Mouse (Mus musculus): ENCODE measurements around the gene Ankrd33b. TPM values are rescaled to one million over a fixed set of nuclear protein-coding genes. Genes with fewer than 3 reads are reported as not detected.

Gene Ankrd33b
- total and polyA plus RNA-seq, 2 experiments, result 9.1 to 13.1 TPM

- Histone ChIP-seq H3K4me3 (ENCODE audit: insufficient read depth, low read depth, low read length) (no peak overlapping the region), H3K79me2 (ENCODE audit: control insufficient read depth, insufficient read depth, low read length) (peaks cover 5% of the 10 kb centered on the region; the same call in 1 of the 2 replicates), H3K4me1 (ENCODE audit: control insufficient read depth, insufficient read depth, low read length) (no peaks in the 10 kb centered on the region), H3K9ac (ENCODE audit: low read depth, low read length) (no peak overlapping the region), H3K36me3 (ENCODE audit: control insufficient read depth, insufficient read depth, low read length) (peaks cover 7% of the 10 kb centered on the region; the same call in 1 of the 2 replicates), H3K27me3 (ENCODE audit: control insufficient read depth, insufficient read depth, low read length) (no peaks in the 10 kb centered on the region), H3K27ac (replicated peaks; ENCODE audit: insufficient read depth, low read depth, low read length) (no peak overlapping the region)
- TF ChIP-seq POLR2A (IDR thresholded peaks at IDR 0.05; ENCODE audit: extremely low read depth, insufficient read depth, low read length) (no peak), CTCF (IDR thresholded peaks at IDR 0.05; ENCODE audit: low read depth, low read length) (no peak)
- no peak for DNase-seq (ENCODE audit: extremely low read depth, low read depth, low spot score)
- WGBS, result 91% methylated on average over 12 of the region's 12 CpGs
These were observed 41.7 kb downstream of the Ankrd33b start for GRCm38 (mm10) chr15:31325660-31326354.

GRCm38 (mm10) chr15:31324551-31324950 lies 43.0 kb downstream of the Ankrd33b start:
- WGBS, result 93% methylated on average over 13 of the region's 13 CpGs
- no peak overlapping the region for H3K4me3 ChIP-seq (ENCODE audit: insufficient read depth, low read depth, low read length)
- no peaks in the 10 kb centered on the region for H3K27me3 ChIP-seq (ENCODE audit: control insufficient read depth, insufficient read depth, low read length)
- H3K79me2 ChIP-seq (ENCODE audit: control insufficient read depth, insufficient read depth, low read length), result peaks cover 4% of the 10 kb centered on the region; the same call in 1 of the 2 replicates
- H3K9ac ChIP-seq (ENCODE audit: low read depth, low read length), result no peak overlapping the region
- DNase-seq (ENCODE audit: extremely low read depth, low read depth, low spot score), result no peak
- TF ChIP-seq CTCF (IDR thresholded peaks at IDR 0.05; ENCODE audit: low read depth, low read length), result no peak
- no peak for TF ChIP-seq POLR2A (IDR thresholded peaks at IDR 0.05; ENCODE audit: extremely low read depth, insufficient read depth, low read length)
- H3K36me3 ChIP-seq (ENCODE audit: control insufficient read depth, insufficient read depth, low read length), result peaks cover 7% of the 10 kb centered on the region; the same call in 1 of the 2 replicates
- no peak overlapping the region for H3K27ac ChIP-seq (replicated peaks; ENCODE audit: insufficient read depth, low read depth, low read length)
- H3K4me1 ChIP-seq (ENCODE audit: control insufficient read depth, insufficient read depth, low read length), result no peaks in the 10 kb centered on the region

GRCm38 (mm10) chr15:31323684-31324083 lies 43.8 kb downstream of the Ankrd33b start:
- no peaks in the 10 kb centered on the region for H3K4me1 ChIP-seq (ENCODE audit: control insufficient read depth, insufficient read depth, low read length)

GRCm38 (mm10) chr15:31320598-31321377 lies 46.7 kb downstream of the Ankrd33b start:
- H3K27ac ChIP-seq (replicated peaks; ENCODE audit: insufficient read depth, low read depth, low read length), result no peak overlapping the region
- H3K9ac ChIP-seq (ENCODE audit: low read depth, low read length), result no peak overlapping the region
- H3K36me3 ChIP-seq (ENCODE audit: control insufficient read depth, insufficient read depth, low read length), result peaks cover 7% of the 10 kb centered on the region; the same call in 1 of the 2 replicates
- no peak overlapping the region for H3K4me3 ChIP-seq (ENCODE audit: insufficient read depth, low read depth, low read length)
- H3K79me2 ChIP-seq (ENCODE audit: control insufficient read depth, insufficient read depth, low read length), result peaks cover 3% of the 10 kb centered on the region; the same call in 1 of the 2 replicates
- TF ChIP-seq POLR2A (IDR thresholded peaks at IDR 0.05; ENCODE audit: extremely low read depth, insufficient read depth, low read length), result no peak
- TF ChIP-seq CTCF (IDR thresholded peaks at IDR 0.05; ENCODE audit: low read depth, low read length), result peak; percentile 46; the same call in 1 of the 2 replicates
- no peaks in the 10 kb centered on the region for H3K27me3 ChIP-seq (ENCODE audit: control insufficient read depth, insufficient read depth, low read length)
- no peak for DNase-seq (ENCODE audit: extremely low read depth, low read depth, low spot score)
- no peaks in the 10 kb centered on the region for H3K4me1 ChIP-seq (ENCODE audit: control insufficient read depth, insufficient read depth, low read length)
- WGBS, result 80% methylated on average over 12 of the region's 12 CpGs

More at GRCm38 (mm10) chr15:31323684-31324083, 43.8 kb downstream of the Ankrd33b start:
- 89% methylated on average over 4 of the region's 4 CpGs for WGBS
- Histone ChIP-seq H3K27ac (replicated peaks; ENCODE audit: insufficient read depth, low read depth, low read length) (no peak overlapping the region), H3K27me3 (ENCODE audit: control insufficient read depth, insufficient read depth, low read length) (no peaks in the 10 kb centered on the region), H3K36me3 (ENCODE audit: control insufficient read depth, insufficient read depth, low read length) (peaks cover 7% of the 10 kb centered on the region; the same call in 1 of the 2 replicates), H3K9ac (ENCODE audit: low read depth, low read length) (no peak overlapping the region), H3K79me2 (ENCODE audit: control insufficient read depth, insufficient read depth, low read length) (peaks cover 2% of the 10 kb centered on the region; the same call in 1 of the 2 replicates), H3K4me3 (ENCODE audit: insufficient read depth, low read depth, low read length) (no peak overlapping the region)
- TF ChIP-seq POLR2A (IDR thresholded peaks at IDR 0.05; ENCODE audit: extremely low read depth, insufficient read depth, low read length), result no peak
- peak; percentile 77 for TF ChIP-seq CTCF (IDR thresholded peaks at IDR 0.05; ENCODE audit: low read depth, low read length)
- DNase-seq (ENCODE audit: extremely low read depth, low read depth, low spot score), result no peak

- H3K27me3 ChIP-seq (ENCODE audit: control insufficient read depth, insufficient read depth, low read length), result no peaks in the 10 kb centered on the region
- DNase-seq (ENCODE audit: extremely low read depth, low read depth, low spot score), result no peak
- no peak overlapping the region for H3K27ac ChIP-seq (replicated peaks; ENCODE audit: insufficient read depth, low read depth, low read length)
- H3K4me3 ChIP-seq (ENCODE audit: insufficient read depth, low read depth, low read length), result no peak overlapping the region
- H3K79me2 ChIP-seq (ENCODE audit: control insufficient read depth, insufficient read depth, low read length), result peaks cover 3% of the 10 kb centered on the region; the same call in 1 of the 2 replicates
- H3K4me1 ChIP-seq (ENCODE audit: control insufficient read depth, insufficient read depth, low read length), result no peaks in the 10 kb centered on the region
- H3K9ac ChIP-seq (ENCODE audit: low read depth, low read length), result no peak overlapping the region
- 93% methylated on average over 4 of the region's 4 CpGs for whole genome bisulfite sequencing
- H3K36me3 ChIP-seq (ENCODE audit: control insufficient read depth, insufficient read depth, low read length), result peaks cover 2% of the 10 kb centered on the region; the same call in 1 of the 2 replicates
- TF ChIP-seq CTCF (IDR thresholded peaks at IDR 0.05; ENCODE audit: low read depth, low read length) (no peak), POLR2A (IDR thresholded peaks at IDR 0.05; ENCODE audit: extremely low read depth, insufficient read depth, low read length) (no peak)
These were observed 48.5 kb downstream of the Ankrd33b start for GRCm38 (mm10) chr15:31319046-31319445.
